Mouse (Mus musculus) adrenal gland, adult 2 months (tissue): ENCODE measurements around the gene Mthfd1. TPM values are rescaled to one million over a fixed set of nuclear protein-coding genes. Genes with fewer than 3 reads are reported as not detected.

Experiments
- DNase-seq: peaks from one replicate; pipeline ENCODE4 v3.0.0; 2021
- polyA plus RNA-seq: library from polyadenylated mRNA; depleted of rRNA; stranded (reverse); fragments of >200 nt; gene quantifications from 2 replicates; pipeline ENCODE4 v1.2.3, GENCODE M21; 2012
- total RNA-seq, 2 experiments: library from RNA; stranded (reverse); gene quantifications; 2 replicates each; pipeline ENCODE4 v1.2.3; 2021

The Mthfd1 gene
- total and polyA plus RNA-seq, 3 experiments = 18.1 to 49.4 (median 41.8) TPM

DNA sequence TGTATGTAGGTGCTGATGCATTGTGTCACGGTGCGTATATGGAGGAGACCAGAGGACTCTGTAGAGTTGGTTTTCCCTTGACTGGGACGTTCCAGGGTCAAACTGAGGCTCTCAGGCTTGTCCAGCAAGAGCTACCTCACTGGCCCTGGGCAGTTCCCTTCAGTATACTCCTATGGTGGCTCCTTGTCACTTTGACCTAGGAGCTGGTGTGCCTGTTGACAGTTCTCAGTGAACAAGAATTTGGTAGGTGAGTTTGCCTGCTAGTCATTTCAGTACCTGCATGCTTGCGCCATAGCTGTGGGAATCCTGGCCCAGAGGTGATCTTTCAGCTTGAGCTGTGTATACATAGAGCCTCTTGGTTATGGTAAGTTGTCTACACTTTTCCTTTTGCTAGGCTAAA, 7.8 kb downstream of the Mthfd1 start:
- DNase-seq = no peak

DNA sequence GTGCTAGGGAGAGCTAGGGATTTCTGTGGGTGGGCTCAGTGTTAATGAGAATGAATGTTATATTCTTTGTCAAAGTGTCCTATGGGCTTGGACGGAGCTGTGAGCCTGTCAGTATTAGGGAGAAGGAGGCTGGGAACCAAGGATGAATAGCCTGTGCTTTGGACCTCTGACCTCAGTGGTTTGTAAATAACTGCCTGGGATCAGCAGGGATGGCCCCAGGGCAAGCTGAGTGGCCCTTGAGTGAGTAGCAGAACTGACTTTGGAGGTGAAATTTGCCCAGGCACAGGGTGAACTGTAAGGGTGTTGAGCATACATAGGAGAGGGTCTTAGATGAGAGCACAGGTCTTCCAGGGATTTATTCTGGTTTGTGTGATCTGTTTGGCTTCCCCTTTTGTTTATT, 8.8 kb downstream of the Mthfd1 start:
- DNase-seq = no peak

DNA sequence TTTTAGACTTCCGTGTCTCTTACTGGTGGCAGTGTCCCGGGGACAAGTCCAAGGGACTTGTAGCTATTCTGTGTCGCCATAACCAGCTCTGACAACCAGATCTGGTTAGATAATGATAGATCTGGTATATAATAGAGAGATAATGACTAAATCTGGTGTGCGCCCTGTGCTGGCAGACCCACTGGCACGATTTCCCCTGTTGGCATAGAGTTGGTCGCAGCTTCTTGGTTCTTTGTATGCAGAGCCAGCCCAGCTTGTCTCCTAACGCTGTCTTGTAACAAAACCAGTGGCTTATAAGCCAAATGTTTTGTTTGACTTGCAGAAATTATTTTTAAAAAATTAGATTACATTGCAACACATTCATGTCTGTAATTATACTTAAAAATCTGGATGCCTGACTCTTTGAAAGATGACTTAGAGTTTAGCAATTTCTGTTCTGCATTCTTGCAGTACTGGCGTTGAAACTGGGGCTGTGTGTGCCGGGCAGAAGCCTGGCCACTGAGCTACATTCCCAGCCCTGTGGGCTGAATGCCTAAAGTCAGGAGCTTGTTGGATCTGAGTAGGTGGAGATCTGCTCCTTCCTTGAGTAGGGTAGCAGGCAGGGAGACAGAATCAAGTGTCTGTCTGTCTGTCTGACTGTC, 9.3 kb downstream of the Mthfd1 start:
- no peak for DNase-seq

- no peak for DNase-seq
Measured at GRCm38 (mm10) chr12:76265001-76265400, 9.9 kb downstream of the Mthfd1 start.

- peak; percentile 43 for DNase-seq
Measured at GRCm38 (mm10) chr12:76266875-76267274, 11.8 kb downstream of the Mthfd1 start.

GRCm38 (mm10) chr12:76268686-76269085, 13.6 kb downstream of the Mthfd1 start:
- no peak for DNase-seq

GRCm38 (mm10) chr12:76269196-76269595, 14.1 kb downstream of the Mthfd1 start:
- peak; percentile 30 for DNase-seq

GRCm38 (mm10) chr12:76271516-76271915, 16.4 kb downstream of the Mthfd1 start:
- DNase-seq = no peak

DNA sequence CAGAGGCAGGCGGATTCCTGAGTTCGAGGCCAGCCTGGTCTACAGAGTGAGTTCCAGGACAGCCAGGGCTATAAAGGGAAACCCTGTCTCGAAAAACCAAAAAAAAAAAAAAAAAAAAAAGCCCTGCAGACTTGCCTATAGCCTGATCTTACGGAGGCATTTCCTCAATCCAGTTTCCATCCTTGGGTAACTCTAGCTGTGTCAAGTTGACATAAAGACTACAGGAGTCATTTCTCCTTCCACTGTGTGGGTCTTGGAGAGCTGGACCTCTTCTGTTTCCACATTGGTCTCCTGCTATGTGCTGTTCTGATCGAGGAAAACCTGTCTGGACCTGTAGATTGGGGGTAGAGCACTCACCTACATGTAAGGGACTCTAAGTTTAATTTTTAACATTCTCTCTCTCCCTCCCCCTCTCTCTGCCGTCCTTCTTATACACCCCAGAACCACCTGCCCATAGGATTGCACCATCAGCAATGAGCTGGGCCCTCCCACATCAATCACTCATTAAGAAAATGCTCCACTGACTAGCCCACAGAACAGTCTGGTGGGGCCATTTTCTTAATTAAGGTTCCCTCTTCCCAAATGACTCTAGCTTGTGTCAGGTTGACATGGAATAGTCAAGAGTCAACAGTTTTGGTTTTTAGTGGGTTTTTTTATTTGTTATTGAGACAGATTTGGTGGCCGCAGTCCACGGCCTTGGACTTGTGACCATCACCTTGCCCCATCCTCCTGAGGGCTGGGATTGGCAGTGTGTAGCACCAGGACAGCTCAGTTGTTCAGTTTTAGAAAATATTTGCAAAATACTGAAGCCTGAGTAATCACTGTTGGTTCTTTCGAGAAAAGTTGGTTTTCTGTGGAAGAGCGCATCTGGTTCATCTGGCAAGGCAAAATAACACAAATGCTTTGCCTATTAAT, 17.8 kb downstream of the Mthfd1 start:
- DNase-seq = peak; percentile 70

DNA sequence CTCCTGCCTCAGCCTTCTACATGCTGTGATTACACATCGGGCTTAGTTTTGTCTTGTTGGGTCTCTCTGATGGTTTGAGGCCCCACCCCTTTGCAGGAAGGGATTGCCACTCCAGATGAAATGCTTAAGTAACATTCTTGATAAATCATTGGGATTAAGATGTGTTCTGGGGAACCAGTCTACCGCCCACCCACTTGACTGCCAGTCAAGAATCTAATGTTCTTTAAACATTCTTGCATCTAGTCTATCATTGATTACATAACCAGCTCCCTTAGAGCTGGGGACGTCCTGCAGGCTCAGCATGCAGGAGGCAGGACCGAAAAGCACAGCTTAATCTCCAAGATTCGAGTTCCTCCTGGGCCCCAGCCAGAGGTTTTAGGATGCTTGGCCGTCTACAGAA, 23.1 kb downstream of the Mthfd1 start:
- no peak for DNase-seq

DNA sequence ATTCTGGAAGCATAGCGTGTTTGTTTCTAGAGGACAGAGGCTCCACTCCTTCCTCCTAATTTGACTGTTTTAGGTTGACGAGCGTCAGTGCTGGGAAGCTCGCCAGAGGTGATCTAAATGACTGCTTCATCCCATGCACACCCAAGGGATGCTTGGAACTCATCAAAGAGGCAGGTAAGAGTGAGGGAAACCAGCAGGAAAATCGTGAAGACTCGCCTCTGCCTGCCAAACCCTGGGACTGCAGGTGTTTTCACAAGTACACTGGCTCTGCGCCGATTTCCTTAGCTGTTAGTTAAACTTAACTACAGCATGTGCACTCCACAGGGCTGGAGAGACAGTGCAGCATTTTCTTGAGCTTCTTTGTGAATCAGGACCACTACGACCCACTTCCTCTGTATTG, 25.5 kb downstream of the Mthfd1 start:
- DNase-seq = no peak

DNA sequence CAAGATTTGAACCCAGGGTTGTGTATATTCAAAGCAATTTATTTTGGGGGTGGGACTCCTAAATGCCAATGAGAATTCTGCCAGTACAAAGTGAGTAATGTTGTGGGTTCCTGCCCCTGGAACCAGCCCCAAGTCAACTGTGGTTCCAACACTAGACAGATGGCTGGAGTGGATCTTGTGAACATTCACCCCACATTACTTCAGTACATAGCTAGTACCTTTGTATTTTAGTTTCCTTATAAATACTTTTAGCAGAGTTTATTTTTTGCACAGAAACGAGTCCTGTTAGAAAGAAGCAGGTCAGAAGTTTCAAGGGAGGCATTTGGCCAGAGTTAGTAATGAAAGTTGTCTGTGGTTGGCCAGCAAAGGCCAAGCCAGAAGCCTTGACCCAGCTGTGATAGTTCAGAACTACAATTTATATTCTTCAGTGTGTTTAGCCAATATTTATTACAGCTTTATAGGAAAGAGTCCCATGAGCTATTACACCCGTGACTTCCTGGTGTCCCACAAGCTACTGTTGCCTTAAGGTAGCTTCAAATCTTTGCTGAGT, 26.1 kb downstream of the Mthfd1 start:
- peak; percentile 66 for DNase-seq

- DNase-seq = peak; percentile 44
Measured at GRCm38 (mm10) chr12:76282132-76282531, 27.0 kb downstream of the Mthfd1 start.

- no peak for DNase-seq
Measured at GRCm38 (mm10) chr12:76282532-76283173, 27.6 kb downstream of the Mthfd1 start.

GRCm38 (mm10) chr12:76285418-76285817, 30.3 kb downstream of the Mthfd1 start:
- no peak for DNase-seq

GRCm38 (mm10) chr12:76287986-76288385, 32.9 kb downstream of the Mthfd1 start:
- no peak for DNase-seq

DNA sequence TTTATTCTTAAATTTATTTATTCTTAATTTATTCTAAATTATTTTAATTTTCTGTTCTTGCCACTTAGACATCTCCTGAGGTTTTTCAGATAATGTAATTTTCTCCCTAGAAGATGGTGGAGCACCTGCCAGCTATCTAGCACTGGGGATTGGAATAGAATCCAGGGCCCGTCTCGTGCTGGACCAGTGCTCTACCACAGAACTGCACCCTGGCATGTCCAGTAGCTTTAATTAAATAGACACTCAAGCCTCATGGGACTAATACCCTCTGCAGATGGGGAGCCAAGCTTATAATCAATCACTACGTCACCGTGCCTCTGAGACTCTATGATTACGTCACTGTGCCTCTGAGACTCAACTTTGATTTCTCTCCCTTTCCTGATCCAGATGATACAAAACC, 33.4 kb downstream of the Mthfd1 start:
- DNase-seq = no peak

DNA sequence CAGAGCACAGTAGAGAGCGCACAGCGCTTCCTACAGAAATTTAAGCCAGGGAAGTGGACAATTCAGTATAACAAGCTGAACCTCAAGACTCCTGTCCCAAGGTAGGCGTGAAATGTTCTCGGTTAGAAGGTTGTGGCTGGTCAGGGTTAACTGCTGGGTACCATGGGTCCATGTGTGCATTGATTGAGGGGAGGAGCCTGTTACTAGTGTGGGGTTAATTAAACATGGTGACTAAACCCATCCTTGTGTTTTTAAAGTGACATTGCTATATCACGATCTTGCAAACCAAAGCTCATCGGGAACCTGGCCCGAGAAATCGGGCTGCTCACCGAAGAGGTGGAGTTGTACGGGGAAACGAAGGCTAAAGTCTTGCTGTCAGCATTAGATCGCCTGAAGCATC, 34.3 kb downstream of the Mthfd1 start:
- DNase-seq = no peak

GRCm38 (mm10) chr12:76290271-76290670, 35.2 kb downstream of the Mthfd1 start:
- DNase-seq = no peak

DNA sequence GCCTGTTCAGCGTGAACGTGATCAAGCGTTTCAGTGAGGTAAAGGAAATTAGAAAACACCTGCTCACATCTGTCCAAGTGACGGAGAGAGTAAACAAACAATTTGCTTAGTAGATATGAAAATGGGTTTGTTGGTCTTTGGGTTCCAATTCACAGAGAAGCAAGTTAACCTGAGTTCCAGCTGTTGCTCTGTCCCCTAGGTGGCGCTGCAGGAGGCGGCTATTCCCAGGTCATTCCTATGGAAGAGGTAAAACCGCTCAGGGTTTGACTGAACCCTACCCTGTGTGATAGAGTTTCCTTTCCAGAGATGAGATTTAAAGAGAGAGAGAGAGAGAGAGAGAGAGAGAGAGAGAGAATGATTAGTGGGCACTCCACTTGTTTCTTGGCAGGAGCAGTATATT, 38.1 kb downstream of the Mthfd1 start:
- DNase-seq = peak; percentile 54

GRCm38 (mm10) chr12:76297830-76298229, 42.7 kb downstream of the Mthfd1 start:
- DNase-seq = no peak

DNA sequence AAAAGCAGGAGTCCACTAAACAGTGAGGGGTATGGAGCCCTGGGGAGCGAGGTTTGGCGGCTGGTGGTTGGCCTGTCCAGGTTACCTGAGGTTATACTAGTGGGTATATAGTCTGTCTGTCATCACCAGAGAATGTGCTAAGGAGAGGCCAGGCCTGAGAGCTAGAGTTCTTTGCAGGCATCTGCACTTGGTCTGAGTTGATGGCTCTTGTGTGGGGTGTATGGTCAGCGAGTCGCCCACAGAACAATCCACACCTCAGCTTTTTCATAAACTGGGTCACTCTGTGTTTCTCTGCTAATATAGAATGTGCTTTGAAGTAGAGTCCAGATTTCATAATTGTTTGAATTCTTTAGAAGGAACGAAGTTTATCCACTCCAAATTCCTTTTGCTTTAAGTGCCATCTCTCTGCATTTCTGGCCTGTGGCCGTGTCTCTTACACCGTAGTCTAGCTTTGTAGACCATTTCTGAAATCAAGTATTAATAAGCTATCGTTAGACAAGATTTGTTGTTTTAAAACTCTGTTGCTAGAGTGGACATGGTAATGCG, 44.3 kb downstream of the Mthfd1 start:
- DNase-seq = no peak
